Mouse (Mus musculus) kidney, embryonic 14.5 days (tissue): Measurements from ENCODE around the gene Xaf1. TPM values are rescaled to one million over a fixed set of nuclear protein-coding genes. Genes with fewer than 3 reads are reported as not detected.

Source experiments
- polyA plus RNA-seq: library from polyadenylated mRNA; unstranded; fragments of >200 nt; fragmentation: Nextera tagmentation; extraction: Ambion mirVana; gene quantifications from 2 replicates; pipeline ENCODE4 v1.2.1, GENCODE M21; 2014

The Xaf1 gene
- polyA plus RNA-seq, 1 experiment from 2014 or later, result 4.2 TPM

Other genes with a start within 250 kb of the Xaf1 start
- 0.07 and 0.09 TPM in 2 replicates for gene Pitpnm3, start 165.9 kb upstream of the Xaf1 start, polyA plus RNA-seq
- gene Gm43951, start 94.8 kb upstream of the Xaf1 start, polyA plus RNA-seq, result not detected in 2 replicates
- 9.5 and 18.1 TPM in 2 replicates for gene 4933427D14Rik, start 94.2 kb upstream of the Xaf1 start, polyA plus RNA-seq
- gene Txndc17, start 94.1 kb upstream of the Xaf1 start, polyA plus RNA-seq, result 207 and 237 TPM in 2 replicates
- 45.6 and 62.1 TPM in 2 replicates for gene Med31, start 86.0 kb upstream of the Xaf1 start, polyA plus RNA-seq
- gene Slc13a5, start 34.4 kb upstream of the Xaf1 start, polyA plus RNA-seq, result 0.15 and 0.26 TPM in 2 replicates
- not detected in 2 replicates for gene Fbxo39, start 12.8 kb downstream of the Xaf1 start, polyA plus RNA-seq
- gene Tekt1, start 60.8 kb downstream of the Xaf1 start, polyA plus RNA-seq, result 5.8 and 8.3 TPM in 2 replicates
- gene Smtnl2, start 110.1 kb downstream of the Xaf1 start, polyA plus RNA-seq, result 30.0 and 56.1 TPM in 2 replicates
- 0.31 and 0.76 TPM in 2 replicates for gene Ggt6, start 133.9 kb downstream of the Xaf1 start, polyA plus RNA-seq
- 129 and 173 TPM in 2 replicates for gene Mybbp1a, start 139.7 kb downstream of the Xaf1 start, polyA plus RNA-seq
- 2.0 and 2.4 TPM in 2 replicates for gene Spns2, start 188.3 kb downstream of the Xaf1 start, polyA plus RNA-seq
- gene Spns3, start 248.9 kb downstream of the Xaf1 start, polyA plus RNA-seq, result 0.20 and 0.29 TPM in 2 replicates